Mouse (Mus musculus) liver, adult 2 months (tissue): Measurements from ENCODE around the gene Wdr31. TPM values are rescaled to one million over a fixed set of nuclear protein-coding genes. Genes with fewer than 3 reads are reported as not detected.

Experiments used
- DNase-seq: peaks from one replicate; pipeline ENCODE4 v3.0.0-alpha.2; 2011; ENCODE audit warnings: low read depth, low spot score; ENCODE audit errors: extremely low read depth
- H3K27ac ChIP-seq: fragments of 200-500 bp; replicated peaks from 2 replicates; pipeline ENCODE4 v1.5.1; 2012; ENCODE audit warnings: low read depth, mild to moderate bottlenecking, control low read depth, inconsistent platforms, low read length; ENCODE audit not compliant: insufficient read depth
- H3K27me3 ChIP-seq: fragments of 200-500 bp; 2 replicates; pipeline ENCODE4 v1.6.1; 2012; ENCODE audit warnings: mild to moderate bottlenecking, moderate library complexity, low read length, inconsistent platforms; ENCODE audit not compliant: control insufficient read depth, insufficient read depth
- H3K36me3 ChIP-seq: fragments of 200-500 bp; 2 replicates; pipeline ENCODE4 v1.6.1; 2012; ENCODE audit warnings: low read length, inconsistent platforms; ENCODE audit not compliant: control insufficient read depth, insufficient read depth
- H3K4me1 ChIP-seq: fragments of 200-500 bp; 2 replicates; pipeline ENCODE4 v1.6.1; 2011; ENCODE audit warnings: low read length; ENCODE audit not compliant: control insufficient read depth, insufficient read depth
- H3K4me3 ChIP-seq: fragments of 200-500 bp; 2 replicates; pipeline ENCODE4 v1.5.1; 2011; ENCODE audit warnings: low read depth, mild to moderate bottlenecking, control low read depth, low read length, moderate library complexity; ENCODE audit not compliant: insufficient read depth
- H3K79me2 ChIP-seq: fragments of 200-500 bp; 2 replicates; pipeline ENCODE4 v1.6.1; 2012; ENCODE audit warnings: inconsistent platforms, mild to moderate bottlenecking, low read length, moderate library complexity; ENCODE audit not compliant: control insufficient read depth, insufficient read depth
- H3K9ac ChIP-seq: fragments of 200-500 bp; 2 replicates; pipeline ENCODE4 v1.6.1; 2012; ENCODE audit warnings: low read depth, mild to moderate bottlenecking, control low read depth, inconsistent platforms, low read length
- CTCF ChIP-seq: fragments of 200-500 bp; IDR thresholded peaks from 2 replicates; pipeline ENCODE4 v1.5.1; 2011; ENCODE audit warnings: low read depth, low read length, control low read depth
- POLR2A ChIP-seq: fragments of 200-500 bp; IDR thresholded peaks from 2 replicates; pipeline ENCODE4 v1.6.1; 2011; ENCODE audit warnings: low read length, control low read depth; ENCODE audit not compliant: insufficient read depth; ENCODE audit errors: extremely low read depth
- WGBS: fragments of 180-500 bp; shearing (Covaris S2); methylation state at CpG from one replicate; pipeline ENCODE4 v1.1.7; 2018; 5-methylcytosine and 5-hydroxymethylcytosine counted together
- polyA plus RNA-seq: library from polyadenylated mRNA; depleted of rRNA; stranded (reverse); fragments of >200 nt; gene quantifications from 2 replicates; pipeline ENCODE4 v1.2.3, GENCODE M21; 2012
- total RNA-seq: library from RNA; depleted of rRNA; stranded (reverse); fragments of >200 nt; gene quantifications from 2 replicates; pipeline ENCODE4 v1.2.3, GENCODE M21; 2014

The Wdr31 gene
- total and polyA plus RNA-seq, 2 experiments: 0.07 to 0.09 TPM

DNA sequence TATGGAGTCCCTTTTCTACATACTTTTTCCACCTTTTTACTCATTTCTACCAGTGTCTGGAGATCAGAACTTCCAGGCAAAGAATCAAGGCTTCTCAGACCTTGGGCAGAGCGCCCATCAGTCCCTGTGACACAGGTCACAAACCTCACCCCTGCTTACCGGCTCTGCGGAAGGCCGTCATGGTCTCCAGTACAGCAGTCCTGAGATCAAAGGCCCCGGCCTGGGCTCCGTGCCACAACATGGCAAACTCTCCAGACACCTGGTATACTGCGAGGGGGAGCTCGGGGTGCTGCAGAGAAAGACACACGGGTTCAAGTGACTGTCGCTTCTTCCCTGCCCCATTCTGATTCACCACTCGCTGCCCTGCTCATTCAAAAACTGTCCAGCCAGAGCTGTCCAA lies 39.2 kb upstream of the Wdr31 start:
- H3K27me3 ChIP-seq: no peaks in the 10 kb centered on the region
- H3K36me3 ChIP-seq: peaks cover 45% of the 10 kb centered on the region
- H3K4me1 ChIP-seq: peaks cover 32% of the 10 kb centered on the region
- WGBS: 22% methylated on average over 11 of the region's 11 CpGs
- TF ChIP-seq POLR2A: no peak
- TF ChIP-seq CTCF: no peak
- no peak overlapping the region for H3K9ac ChIP-seq
- no peak overlapping the region for H3K4me3 ChIP-seq
- DNase-seq: peak; percentile 96
- peak overlapping the region; percentile 25 for H3K27ac ChIP-seq
- no peaks in the 10 kb centered on the region for H3K79me2 ChIP-seq

DNA sequence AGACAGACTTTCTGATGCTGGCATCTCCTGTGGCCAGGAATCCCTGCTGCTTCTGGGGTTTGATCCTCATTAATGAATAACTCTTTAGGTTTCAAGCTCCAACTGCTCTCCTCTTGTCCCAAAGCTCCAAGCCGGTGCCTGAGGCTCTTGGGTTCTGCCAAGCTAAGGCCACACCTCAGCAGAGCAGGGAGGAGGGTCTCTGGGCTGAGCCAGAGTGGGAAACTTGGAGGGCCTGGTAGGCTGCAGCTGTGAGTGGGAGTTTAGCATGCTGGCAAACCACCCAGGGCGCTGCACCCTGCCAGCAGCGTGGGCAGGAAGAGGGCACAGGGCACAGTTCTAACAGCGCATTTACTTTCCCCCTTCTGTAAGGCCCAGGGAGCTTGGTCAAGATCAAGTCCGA lies 38.1 kb upstream of the Wdr31 start:
- WGBS: 22% methylated on average over 5 of the region's 5 CpGs

DNA sequence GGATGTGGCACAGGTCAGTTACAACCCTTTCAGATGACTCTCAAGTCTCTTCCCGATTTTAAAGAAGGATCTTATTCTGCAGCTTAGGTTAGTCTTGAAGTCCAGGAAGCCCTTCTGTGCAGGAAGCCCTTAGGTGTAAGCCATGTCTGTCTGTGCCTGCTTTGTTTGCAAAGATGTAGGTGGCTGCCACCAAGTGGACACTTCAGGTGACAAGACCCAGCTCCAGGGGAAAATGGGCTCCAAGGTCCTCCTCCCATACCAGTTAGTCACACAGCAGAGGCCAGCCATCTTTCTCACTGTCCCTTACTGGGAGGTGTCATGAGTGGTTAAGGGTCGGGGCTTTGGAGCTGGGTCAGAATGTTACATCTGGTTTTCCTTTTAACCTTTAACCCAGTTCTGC lies 36.1 kb upstream of the Wdr31 start:
- TF ChIP-seq POLR2A: no peak
- TF ChIP-seq CTCF: peak; percentile 52
- Histone ChIP-seq H3K4me1 (peaks cover 41% of the 10 kb centered on the region), H3K79me2 (no peaks in the 10 kb centered on the region), H3K36me3 (peaks cover 24% of the 10 kb centered on the region), H3K4me3 (no peak overlapping the region), H3K27me3 (no peaks in the 10 kb centered on the region), H3K27ac (peak overlapping the region; percentile 37; the same call in 1 of the 2 replicates), H3K9ac (no peak overlapping the region)
- peak; percentile 68 for DNase-seq
- WGBS: 30% methylated on average over 2 of the region's 2 CpGs

More for the DNA sequence above, 38.1 kb upstream of the Wdr31 start:
- peaks cover 43% of the 10 kb centered on the region for H3K36me3 ChIP-seq
- no peaks in the 10 kb centered on the region for H3K27me3 ChIP-seq
- 0 out of 2 replicates have a peak overlapping the region, but pooled peaks have one; percentile 14 for H3K9ac ChIP-seq
- H3K79me2 ChIP-seq: no peaks in the 10 kb centered on the region
- TF ChIP-seq CTCF (no peak), POLR2A (no peak)
- no peak overlapping the region for H3K4me3 ChIP-seq
- peaks cover 32% of the 10 kb centered on the region for H3K4me1 ChIP-seq
- DNase-seq: peak; percentile 69
- peak overlapping the region; percentile 64 for H3K27ac ChIP-seq

DNA sequence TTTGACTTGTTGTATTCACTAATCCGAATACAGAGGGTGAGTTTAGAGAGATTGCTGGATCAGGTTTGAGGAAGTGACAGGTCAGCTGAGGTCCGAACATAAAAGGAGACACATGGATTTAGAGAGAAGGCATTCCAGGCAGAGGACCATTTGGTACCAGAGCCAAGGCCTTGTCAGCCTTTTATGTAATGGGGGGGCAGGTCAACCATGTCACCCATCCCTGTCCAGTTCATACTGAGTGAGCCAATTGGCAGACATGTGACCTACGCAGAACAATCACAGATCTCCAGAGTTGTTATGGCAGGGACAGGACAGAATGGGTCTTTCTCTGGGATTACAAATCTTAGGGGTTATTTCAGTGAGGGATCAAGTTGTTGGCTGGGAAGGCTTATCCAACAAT lies 35.3 kb upstream of the Wdr31 start:
- Histone ChIP-seq H3K36me3 (peaks cover 19% of the 10 kb centered on the region), H3K27ac (peak overlapping the region; percentile 37; the same call in 1 of the 2 replicates), H3K27me3 (no peaks in the 10 kb centered on the region), H3K79me2 (peaks cover under 1% of the 10 kb centered on the region; the same call in 1 of the 2 replicates), H3K9ac (no peak overlapping the region), H3K4me3 (no peak overlapping the region), H3K4me1 (peaks cover 41% of the 10 kb centered on the region)
- TF ChIP-seq CTCF: no peak
- TF ChIP-seq POLR2A: no peak
- DNase-seq: peak; percentile 90
- 8% methylated on average over 3 of the region's 3 CpGs for WGBS

DNA sequence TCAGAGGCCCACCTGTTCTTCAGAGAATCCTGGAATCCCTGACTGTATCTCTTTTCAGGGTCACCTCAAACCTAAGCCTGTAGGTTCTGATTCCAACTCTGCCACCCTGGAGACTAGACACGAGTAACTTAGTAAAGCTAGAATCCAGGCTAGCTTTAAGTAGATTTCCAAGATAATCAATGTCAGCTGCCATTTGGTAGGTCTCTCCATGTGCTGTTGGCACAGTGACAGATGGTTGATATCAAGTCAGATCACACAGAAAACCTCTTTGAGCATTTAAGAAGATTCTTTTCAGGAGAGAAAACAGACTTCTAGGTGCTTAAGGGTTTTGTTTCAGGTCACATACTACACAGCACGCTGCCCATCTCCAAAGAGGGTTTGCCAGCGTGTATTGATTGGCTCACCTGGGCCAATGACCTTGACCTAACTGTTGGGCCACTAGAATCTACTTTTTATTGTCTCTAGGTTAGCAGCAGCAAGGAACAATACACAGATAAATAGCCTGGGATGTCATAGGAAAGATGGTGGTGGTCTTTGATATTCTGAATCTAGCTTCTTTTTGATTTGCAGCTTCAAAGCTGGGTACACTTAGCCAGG lies 32.8 kb upstream of the Wdr31 start, which contains the start of gene Hdhd3:
TSS of gene Hdhd3 (minus strand) at position 94 of the 597 bp plus-strand sequence.
- 21% methylated on average over 3 of the region's 3 CpGs for WGBS
- Histone ChIP-seq H3K36me3 (peaks cover 6% of the 10 kb centered on the region; the same call in 1 of the 2 replicates), H3K4me3 (peak within 1 kb of the TSS; percentile 85), H3K9ac (peak within 1 kb of the TSS; percentile 64), H3K4me1 (peaks cover 29% of the 10 kb centered on the region), H3K27ac (peak within 1 kb of the TSS; percentile 89), H3K79me2 (peaks cover 9% of the 10 kb centered on the region; the same call in 1 of the 2 replicates), H3K27me3 (no peaks in the 10 kb centered on the region)
- peak; percentile 97 for DNase-seq
- TF ChIP-seq CTCF (no peak), POLR2A (no peak)

DNA sequence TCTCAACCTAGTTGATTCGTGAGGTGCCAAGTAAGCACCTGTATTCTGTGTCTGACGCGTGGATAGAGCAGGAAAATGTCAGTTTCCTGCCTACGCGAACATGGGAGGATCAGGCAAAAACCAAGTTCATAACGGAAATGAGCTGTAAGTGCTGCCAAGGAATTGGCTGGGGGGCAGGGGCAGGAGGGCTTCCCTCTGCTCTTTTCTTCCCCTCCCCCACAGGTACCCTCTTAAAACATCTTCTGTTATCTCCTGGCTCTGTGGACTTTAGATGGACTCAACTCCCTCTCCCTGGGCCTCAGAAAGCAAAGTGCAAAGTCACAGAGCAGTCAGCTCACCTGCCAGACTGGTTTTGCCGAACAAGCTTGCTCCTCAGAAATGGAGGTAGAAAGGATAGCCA lies 32.3 kb upstream of the Wdr31 start:
- no peak overlapping the region for H3K4me3 ChIP-seq
- peak; percentile 95 for DNase-seq

More for the DNA sequence above, 32.3 kb upstream of the Wdr31 start:
- WGBS: 7% methylated on average over 7 of the region's 7 CpGs
- no peaks in the 10 kb centered on the region for H3K27me3 ChIP-seq
- peaks cover 1% of the 10 kb centered on the region; the same call in 1 of the 2 replicates for H3K36me3 ChIP-seq
- H3K4me1 ChIP-seq: peaks cover 29% of the 10 kb centered on the region
- no peak for TF ChIP-seq POLR2A
- no peak for TF ChIP-seq CTCF
- peak overlapping the region; percentile 25; the same call in 1 of the 2 replicates for H3K9ac ChIP-seq
- H3K27ac ChIP-seq: peak overlapping the region; percentile 89
- peaks cover 9% of the 10 kb centered on the region; the same call in 1 of the 2 replicates for H3K79me2 ChIP-seq
